Mouse (Mus musculus): ENCODE results near the gene Grik3.

DNA sequence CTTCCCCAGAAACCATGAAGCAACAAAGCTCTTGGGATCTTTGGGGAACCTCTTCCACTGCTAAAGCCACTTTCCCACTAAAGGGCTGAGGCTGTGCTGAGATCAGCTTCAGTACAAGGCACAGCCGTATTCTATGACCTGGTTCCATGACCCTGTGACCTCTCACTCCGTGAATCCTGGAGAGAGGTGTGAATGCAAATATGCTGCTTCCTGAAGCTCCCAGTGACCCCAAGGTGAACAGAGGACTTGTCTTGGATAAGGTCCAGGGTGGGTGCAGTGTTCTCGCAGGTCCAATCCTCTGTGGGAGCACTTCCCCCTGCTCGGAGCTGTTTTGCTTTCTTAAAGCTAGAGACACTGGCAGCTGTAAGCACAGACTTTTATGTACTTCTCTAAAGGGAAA is 102.2 kb downstream of the Grik3 start:
- TF ChIP-seq POLR2AphosphoS2 (IDR thresholded peaks at IDR 0.05; ENCODE audit: insufficient read length, low read depth) (no peak), CEBPB (IDR thresholded peaks at IDR 0.05; ENCODE audit: insufficient read depth, poor library complexity, severe bottlenecking) (no peak), POLR2A (IDR thresholded peaks at IDR 0.05; ENCODE audit: insufficient read length, low read depth) (no peak), USF1 (IDR thresholded peaks at IDR 0.05; ENCODE audit: low read depth) (no peak), MAX (IDR thresholded peaks at IDR 0.05; ENCODE audit: low read depth) (no peak), TCF3 (IDR thresholded peaks at IDR 0.05; ENCODE audit: insufficient read length, low read depth) (no peak), MYOD1 (IDR thresholded peaks at IDR 0.05; ENCODE audit: control insufficient read depth in 1 of 3, insufficient read length in 2 of 3, low read depth in 2 of 3) (no peak), SRF (IDR thresholded peaks at IDR 0.05; ENCODE audit: control insufficient read depth, insufficient read length, low read depth) (no peak), E2F4 (IDR thresholded peaks at IDR 0.05; ENCODE audit: insufficient read depth) (no peak), REST (IDR thresholded peaks at IDR 0.05; ENCODE audit: insufficient read depth, insufficient read length) (no peak)
